Mouse (Mus musculus) right cerebral cortex, postnatal 14 days (tissue): Measurements from ENCODE around the gene Fbf1.
"Not testable (repeated sequence)": the region's sequence is repeated elsewhere in the genome, so short reads cannot be mapped to it uniquely, and the experiment has no call there.

Source experiments
- DNase-seq: peaks from one replicate; pipeline ENCODE4 v3.0.0; 2022

Fbf1 gene

GRCm38 (mm10) chr11:116106963-116107776 is 60.8 kb downstream of the Fbf1 start:
- no peak for DNase-seq

- DNase-seq, result no peak
Measured at GRCm38 (mm10) chr11:116106154-116106962, 61.6 kb downstream of the Fbf1 start.

- DNase-seq, result no peak
Measured at GRCm38 (mm10) chr11:116105065-116105464, 62.9 kb downstream of the Fbf1 start.

GRCm38 (mm10) chr11:116104006-116104646 is 63.8 kb downstream of the Fbf1 start:
- no peak for DNase-seq

- no peak for DNase-seq
Measured at GRCm38 (mm10) chr11:116103572-116103971, 64.4 kb downstream of the Fbf1 start.

GRCm38 (mm10) chr11:116102472-116102871 is 65.5 kb downstream of the Fbf1 start:
- no peak for DNase-seq

GRCm38 (mm10) chr11:116101931-116102381 is 66.0 kb downstream of the Fbf1 start:
- no peak for DNase-seq

- DNase-seq, result no peak
Measured at GRCm38 (mm10) chr11:116100839-116101238, 67.1 kb downstream of the Fbf1 start.

- no peak for DNase-seq
Measured at GRCm38 (mm10) chr11:116100385-116100784, 67.6 kb downstream of the Fbf1 start.

GRCm38 (mm10) chr11:116099462-116099861 is 68.5 kb downstream of the Fbf1 start:
- DNase-seq, result no peak

- DNase-seq, result no peak
Measured at GRCm38 (mm10) chr11:116098711-116099460, 69.1 kb downstream of the Fbf1 start.

- DNase-seq, result no peak
Measured at GRCm38 (mm10) chr11:116096213-116097108, 71.5 kb downstream of the Fbf1 start.

- no peak for DNase-seq
Measured at GRCm38 (mm10) chr11:116095573-116095972, 72.4 kb downstream of the Fbf1 start.

- DNase-seq, result no peak
Measured at GRCm38 (mm10) chr11:116093771-116094565, 74.0 kb downstream of the Fbf1 start.

GRCm38 (mm10) chr11:116092959-116093358 is 75.0 kb downstream of the Fbf1 start:
- not testable (repeated sequence) for DNase-seq
